Mouse (Mus musculus): ENCODE results near the gene Cldn7. TPM values are rescaled to one million over a fixed set of nuclear protein-coding genes. Genes with fewer than 3 reads are reported as not detected.

Cldn7 gene
- total and polyA plus RNA-seq, 3 experiments = 0.31 to 0.36 TPM; not detected in 1

DNA sequence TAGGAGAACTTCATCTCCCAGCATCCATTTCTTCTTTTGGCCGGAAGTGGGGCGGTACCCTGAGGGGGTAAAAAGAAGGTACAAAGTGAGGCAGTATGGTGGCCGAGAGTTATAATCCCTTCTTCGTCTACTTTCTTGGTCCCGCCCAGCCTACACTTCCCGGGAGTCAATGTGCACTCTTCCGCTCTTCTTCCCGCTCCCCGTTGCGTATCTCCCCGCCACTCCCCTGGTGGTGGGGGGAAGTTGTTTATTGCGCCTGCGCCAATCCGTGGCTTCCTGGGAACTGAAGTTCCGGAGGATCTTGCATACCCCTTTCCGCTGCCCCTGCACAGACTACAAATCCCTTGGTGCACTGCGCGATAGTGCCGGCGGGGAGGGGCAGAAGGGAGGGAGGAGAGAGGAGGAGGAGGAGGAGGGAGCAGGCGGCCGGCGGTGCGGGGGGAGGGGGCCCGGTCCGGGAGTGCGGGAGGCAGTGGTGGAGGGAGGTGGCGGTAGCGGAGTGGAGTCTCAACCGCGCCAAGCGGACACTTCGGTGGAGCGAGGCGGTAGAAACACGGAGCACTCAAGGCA is 30.9 kb downstream of the Cldn7 start, which contains the start of gene Phf23:
Gene Phf23 (plus strand): TSS at position 387 of the 570 bp plus-strand sequence.
- Histone ChIP-seq H3K9ac (ENCODE audit: control insufficient read depth, low read depth, low read length, poor library complexity, severe bottlenecking) (peak within 1 kb of the TSS; percentile 99), H3K27me3 (ENCODE audit: control insufficient read depth in 1 of 2, insufficient read depth in 2 of 2, low read length in 2 of 2) (no peaks in the 10 kb centered on the region), H3K4me1 (ENCODE audit: control insufficient read depth in 1 of 2, insufficient read depth in 2 of 2, low read length in 2 of 2) (peaks cover 8 to 40% of the 10 kb centered on the region in 2 experiments), H3K4me3 (ENCODE audit: control insufficient read depth in 1 of 2, insufficient read depth in 1 of 2, low read depth in 2 of 2, low read length in 2 of 2) (peak within 1 kb of the TSS; percentile 66 to 98), H3K79me2 (ENCODE audit: control insufficient read depth, insufficient read depth, low read length, poor library complexity) (peaks cover 32% of the 10 kb centered on the region), H3K27ac (ENCODE audit: control insufficient read depth, low read depth, low read length) (peak within 1 kb of the TSS; percentile 87), H3K9me3 (replicated peaks; ENCODE audit: insufficient read depth, low read length) (no peaks in the 10 kb centered on the region), H3K36me3 (ENCODE audit: control insufficient read depth in 1 of 2, insufficient read depth in 2 of 2, low read length in 2 of 2) (peaks cover 8 to 44% of the 10 kb centered on the region in 2 experiments)
- DNase-seq (ENCODE audit: low read depth, low spot score) = peak; percentile 100
- TF ChIP-seq TAL1 (IDR thresholded peaks at IDR 0.05; ENCODE audit: low read length) = no peak
- peak; percentile 96 for TF ChIP-seq HCFC1 (IDR thresholded peaks at IDR 0.05; ENCODE audit: low read depth, low read length)
- peak; percentile 100 for TF ChIP-seq MAZ (IDR thresholded peaks at IDR 0.05; ENCODE audit: low read depth, low read length)
- no peak for TF ChIP-seq MAFK (IDR thresholded peaks at IDR 0.05; ENCODE audit: borderline replicate concordance, low read depth, low read length)
- TF ChIP-seq MAX (IDR thresholded peaks at IDR 0.05; ENCODE audit: low read length) = 0 out of 2 replicates have a peak, but pooled peaks have one; percentile 16
- TF ChIP-seq ETS1 (IDR thresholded peaks at IDR 0.05; ENCODE audit: low read depth, low read length) = peak; percentile 25; the same call in 1 of the 2 replicates
- no peak for TF ChIP-seq USF2 (IDR thresholded peaks at IDR 0.05; ENCODE audit: borderline replicate concordance in 1 of 2, insufficient read depth in 1 of 2, low read depth in 1 of 2, low read length in 2 of 2)
- peak; percentile 78 to 79; a peak in 3 of 4 replicates for TF ChIP-seq POLR2A (IDR thresholded peaks at IDR 0.05; ENCODE audit: control insufficient read depth in 1 of 2, insufficient read depth in 1 of 2, low read depth in 1 of 2, low read length in 2 of 2, poor library complexity in 1 of 2)
- TF ChIP-seq USF1 (IDR thresholded peaks at IDR 0.05; ENCODE audit: low read depth, low read length) = peak; percentile 63; the same call in 1 of the 2 replicates
- TF ChIP-seq ELF1 (IDR thresholded peaks at IDR 0.05; ENCODE audit: low read depth, low read length) = peak; percentile 98
- no peak for TF ChIP-seq CTCF (IDR thresholded peaks at IDR 0.05 in 2 of 3, conservative IDR thresholded peaks at IDR 0.05 in 1 of 3; ENCODE audit: control insufficient read depth in 1 of 3, insufficient read depth in 1 of 3, low read depth in 2 of 3, low read length in 3 of 3, poor library complexity in 1 of 3, severe bottlenecking in 1 of 3)
- no peak for TF ChIP-seq JUND (IDR thresholded peaks at IDR 0.05; ENCODE audit: low read depth, low read length)
- TF ChIP-seq SIN3A (IDR thresholded peaks at IDR 0.05; ENCODE audit: low read length) = peak; percentile 95
- no peak for TF ChIP-seq BHLHE40 (IDR thresholded peaks at IDR 0.05; ENCODE audit: borderline replicate concordance, low read depth, low read length)
- TF ChIP-seq NELFE (IDR thresholded peaks at IDR 0.05; ENCODE audit: low read depth, low read length) = peak; percentile 56; the same call in 1 of the 2 replicates
- TF ChIP-seq GATA1 (IDR thresholded peaks at IDR 0.05; ENCODE audit: low read depth, low read length) = peak; percentile 59
- TF ChIP-seq KAT2A (conservative IDR thresholded peaks at IDR 0.05; ENCODE audit: low read depth, low read length) = peak; percentile 95
- TF ChIP-seq E2F4 (IDR thresholded peaks at IDR 0.05; ENCODE audit: borderline replicate concordance, low read depth, low read length) = peak; percentile 97; the same call in 1 of the 2 replicates
- TF ChIP-seq SMC3 (IDR thresholded peaks at IDR 0.05; ENCODE audit: low read depth, low read length) = no peak
- TF ChIP-seq RCOR1 (IDR thresholded peaks at IDR 0.05; ENCODE audit: low read depth, low read length) = no peak
- TF ChIP-seq TBP (IDR thresholded peaks at IDR 0.05; ENCODE audit: low read depth, low read length) = peak; percentile 50; the same call in 1 of the 2 replicates
- no peak for TF ChIP-seq CHD1 (IDR thresholded peaks at IDR 0.05; ENCODE audit: low read depth, low read length)
- no peak for TF ChIP-seq ZNF384 (IDR thresholded peaks at IDR 0.05; ENCODE audit: low read depth, low read length)
- TF ChIP-seq ZC3H11A (IDR thresholded peaks at IDR 0.05; ENCODE audit: low read depth, low read length) = no peak
- peak; percentile 35; the same call in 1 of the 2 replicates for TF ChIP-seq MXI1 (IDR thresholded peaks at IDR 0.05; ENCODE audit: low read depth, low read length)
- TF ChIP-seq MYC (IDR thresholded peaks at IDR 0.05; ENCODE audit: low read depth, low read length) = peak; percentile 81
- TF ChIP-seq POLR2AphosphoS5 (IDR thresholded peaks at IDR 0.05; ENCODE audit: borderline replicate concordance, low read depth, low read length) = peak; percentile 80; the same call in 1 of the 2 replicates
- TF ChIP-seq MYB (IDR thresholded peaks at IDR 0.05; ENCODE audit: low read depth, low read length) = no peak
- TF ChIP-seq MEF2A (IDR thresholded peaks at IDR 0.05; ENCODE audit: extremely low read depth, insufficient replicate concordance, low read depth, low read length, poor library complexity, severe bottlenecking) = 0 out of 2 replicates have a peak, but pooled peaks have one; percentile 21
- 0 out of 2 replicates have a peak, but pooled peaks have one; percentile 79 for TF ChIP-seq UBTF (IDR thresholded peaks at IDR 0.05; ENCODE audit: borderline replicate concordance, insufficient read depth, low read depth, low read length)
- TF ChIP-seq ZKSCAN1 (IDR thresholded peaks at IDR 0.05; ENCODE audit: low read depth, low read length) = no peak
- TF ChIP-seq TCF12 (IDR thresholded peaks at IDR 0.05; ENCODE audit: low read depth, low read length) = peak; percentile 64
- TF ChIP-seq ZMIZ1 (IDR thresholded peaks at IDR 0.05; ENCODE audit: low read depth, low read length) = 0 out of 2 replicates have a peak, but pooled peaks have one; percentile 45
- TF ChIP-seq POLR2AphosphoS2 (IDR thresholded peaks at IDR 0.05; ENCODE audit: low read length) = peak; percentile 81
- TF ChIP-seq NRF1 (IDR thresholded peaks at IDR 0.05; ENCODE audit: insufficient read depth, low read depth, low read length, poor library complexity, severe bottlenecking) = peak; percentile 86
